Mouse (Mus musculus) liver, embryonic 15.5 days (tissue): Measurements from ENCODE around the gene Hif3a. TPM values are rescaled to one million over a fixed set of nuclear protein-coding genes. Genes with fewer than 3 reads are reported as not detected.
"Not testable (repeated sequence)": the region's sequence is repeated elsewhere in the genome, so short reads cannot be mapped to it uniquely, and the experiment has no call there.

Source experiments
- ATAC-seq: fragments of 200-750 bp; cut with Nextera tagmentation; 2 replicates; pipeline ENCODE4 v1.8.0; 2017; ENCODE audit warnings: moderate number of reproducible peaks, mild to moderate bottlenecking, moderate library complexity; ENCODE audit not compliant: insufficient read depth
- H3K27ac ChIP-seq: fragments of 300-500 bp; sonication (generic); replicated peaks from 2 replicates; pipeline ENCODE4 v1.5.1; 2015; ENCODE audit warnings: mild to moderate bottlenecking, inconsistent platforms
- H3K27me3 ChIP-seq: fragments of 300-500 bp; sonication (generic); 2 replicates; pipeline ENCODE4 v1.6.1; 2015; ENCODE audit warnings: mild to moderate bottlenecking, inconsistent platforms
- H3K36me3 ChIP-seq: fragments of 300-500 bp; sonication (generic); replicated peaks from 2 replicates; pipeline ENCODE4 v1.6.1; 2015; ENCODE audit warnings: moderate library complexity, mild to moderate bottlenecking, inconsistent platforms
- H3K4me1 ChIP-seq: fragments of 300-500 bp; sonication (generic); replicated peaks from 2 replicates; pipeline ENCODE4 v1.6.1; 2015; ENCODE audit warnings: inconsistent platforms
- H3K4me2 ChIP-seq: fragments of 300-500 bp; sonication (generic); 2 replicates; pipeline ENCODE4 v1.6.1; 2015; ENCODE audit warnings: moderate library complexity, mild to moderate bottlenecking, inconsistent platforms
- H3K4me3 ChIP-seq: fragments of 300-500 bp; sonication (generic); replicated peaks from 2 replicates; pipeline ENCODE4 v1.5.1; 2015; ENCODE audit warnings: mild to moderate bottlenecking, inconsistent platforms
- H3K9ac ChIP-seq: fragments of 300-500 bp; sonication (generic); 2 replicates; pipeline ENCODE4 v1.6.1; 2015; ENCODE audit warnings: moderate library complexity, mild to moderate bottlenecking, inconsistent platforms
- H3K9me3 ChIP-seq: fragments of 300-500 bp; sonication (generic); replicated peaks from 2 replicates; pipeline ENCODE4 v1.6.1; 2016; ENCODE audit warnings: inconsistent platforms
- WGBS: fragments of 180-500 bp; shearing (Covaris S2); methylation state at CpG from one replicate; pipeline ENCODE4 v1.1.7; 2015; ENCODE audit warnings: mixed read lengths; ENCODE audit not compliant: insufficient replicate concordance; 5-methylcytosine and 5-hydroxymethylcytosine counted together
- polyA plus RNA-seq: library from polyadenylated mRNA; unstranded; fragments of >200 nt; fragmentation: Nextera tagmentation; extraction: Ambion mirVana; gene quantifications from 2 replicates; pipeline ENCODE4 v1.2.1, GENCODE M21; 2015

The Hif3a gene
- 31.4 and 37.5 TPM in 2 replicates for polyA plus RNA-seq

DNA sequence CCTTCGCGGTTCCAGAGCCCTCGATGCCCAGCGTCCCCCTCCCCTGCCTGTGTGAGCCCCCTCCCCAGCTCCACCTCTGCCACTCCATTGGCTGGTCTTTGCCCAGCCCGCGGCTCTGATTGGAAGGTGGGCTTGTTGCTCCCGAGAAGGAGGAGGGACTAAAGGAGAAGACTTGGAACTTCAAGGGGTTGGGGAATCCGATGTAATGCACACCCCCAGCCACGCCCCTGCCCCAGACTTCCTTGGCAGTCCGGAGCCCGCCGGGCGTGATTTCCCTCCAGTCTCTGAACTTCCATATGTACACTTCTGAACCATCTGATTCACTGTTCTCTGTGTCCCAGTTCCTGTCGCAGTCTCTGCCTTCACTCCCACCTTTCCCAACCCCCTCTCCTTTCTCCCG is at the start of gene Hif3a:
Gene Hif3a (minus strand): TSS at position 39 of the 400 bp plus-strand sequence.
- 1% methylated on average over 15 of the region's 15 CpGs for WGBS
- Histone ChIP-seq H3K27ac (peak within 1 kb of the TSS; percentile 98), H3K4me3 (peak within 1 kb of the TSS; percentile 51), H3K4me2 (peak within 1 kb of the TSS; percentile 92), H3K9me3 (no peaks in the 10 kb centered on the region), H3K9ac (peak within 1 kb of the TSS; percentile 66), H3K27me3 (peaks cover 21% of the 10 kb centered on the region), H3K4me1 (peaks cover 76% of the 10 kb centered on the region), H3K36me3 (no peaks in the 10 kb centered on the region)
- no peak for ATAC-seq

DNA sequence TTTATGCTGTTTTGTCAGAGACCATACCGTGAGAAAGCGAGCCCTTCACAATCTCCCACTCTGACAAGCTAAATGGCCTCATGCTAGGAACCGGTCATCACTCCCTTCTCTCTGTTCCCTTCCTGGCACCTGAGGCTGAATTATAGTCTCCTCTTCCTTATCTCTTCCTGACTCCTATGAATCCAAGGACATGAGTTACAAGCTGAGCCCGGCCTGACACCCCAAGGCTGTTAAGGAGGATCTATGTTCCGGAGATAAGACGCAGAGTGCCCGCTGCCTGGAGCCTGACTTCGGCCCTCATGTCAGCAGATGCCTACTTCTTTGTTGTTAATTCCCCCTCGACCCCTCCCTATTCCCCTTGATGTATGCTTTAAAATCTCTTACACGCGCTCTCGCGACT is 39.4 kb upstream of the Hif3a start:
- H3K9me3 ChIP-seq, H3K4me2 ChIP-seq, H3K36me3 ChIP-seq, H3K4me1 ChIP-seq, ATAC-seq, H3K4me3 ChIP-seq, H3K9ac ChIP-seq, H3K27me3 ChIP-seq, H3K27ac ChIP-seq: not testable (repeated sequence)
- WGBS = 74% methylated on average over 13 of the region's 13 CpGs

GRCm38 (mm10) chr7:17091280-17091679 is 29.1 kb upstream of the Hif3a start:
- H3K4me1 ChIP-seq = no peaks in the 10 kb centered on the region
- H3K9me3 ChIP-seq = no peaks in the 10 kb centered on the region
- no peak for ATAC-seq
- no peak overlapping the region for H3K4me3 ChIP-seq
- H3K27ac ChIP-seq = no peak overlapping the region
- H3K36me3 ChIP-seq = no peaks in the 10 kb centered on the region
- H3K9ac ChIP-seq = no peak overlapping the region
- no peaks in the 10 kb centered on the region for H3K27me3 ChIP-seq
- 8% methylated on average over 1 of the region's 1 CpGs for WGBS
- no peak overlapping the region for H3K4me2 ChIP-seq

DNA sequence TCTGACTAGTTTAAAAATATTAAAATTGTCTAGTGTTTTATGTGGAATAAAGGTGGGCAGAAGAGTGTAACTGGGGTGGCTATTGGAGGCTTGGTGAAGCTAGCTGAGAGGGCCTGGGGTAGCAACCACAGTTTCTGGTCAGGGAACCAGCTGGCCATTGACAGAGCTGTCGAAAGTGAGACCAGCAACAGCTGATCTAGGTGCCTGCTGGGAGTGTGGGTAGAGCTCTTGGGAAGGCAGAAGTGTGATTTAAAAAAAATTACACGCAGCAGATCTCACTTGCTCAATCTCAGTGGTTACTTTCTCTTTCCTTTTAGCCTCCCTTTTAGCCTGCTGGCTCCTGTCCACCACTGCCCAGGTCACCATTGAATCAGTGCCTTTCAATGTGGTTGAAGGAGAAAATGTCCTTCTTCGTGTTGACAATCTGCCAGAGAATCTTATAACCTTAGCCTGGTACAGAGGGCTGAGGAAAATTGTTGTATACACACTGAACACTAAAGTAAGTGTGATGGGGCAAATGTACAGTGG is 27.9 kb upstream of the Hif3a start:
- ATAC-seq = no peak
- WGBS = 44% methylated on average over 3 of the region's 3 CpGs
- H3K9me3 ChIP-seq = no peaks in the 10 kb centered on the region

GRCm38 (mm10) chr7:17087731-17088130 is 25.5 kb upstream of the Hif3a start:
- Histone ChIP-seq H3K9ac (no peak overlapping the region), H3K4me2 (no peak overlapping the region), H3K27me3 (no peaks in the 10 kb centered on the region), H3K4me1 (no peaks in the 10 kb centered on the region), H3K36me3 (no peaks in the 10 kb centered on the region), H3K9me3 (no peaks in the 10 kb centered on the region), H3K27ac (no peak overlapping the region), H3K4me3 (no peak overlapping the region)
- 54% methylated on average over 3 of the region's 3 CpGs for WGBS
- ATAC-seq = no peak

More for the DNA sequence above, 27.9 kb upstream of the Hif3a start:
- H3K27ac ChIP-seq = no peak overlapping the region
- H3K4me2 ChIP-seq = no peak overlapping the region
- H3K4me3 ChIP-seq = no peak overlapping the region
- no peaks in the 10 kb centered on the region for H3K36me3 ChIP-seq
- H3K4me1 ChIP-seq = no peaks in the 10 kb centered on the region
- no peaks in the 10 kb centered on the region for H3K27me3 ChIP-seq
- H3K9ac ChIP-seq = no peak overlapping the region

DNA sequence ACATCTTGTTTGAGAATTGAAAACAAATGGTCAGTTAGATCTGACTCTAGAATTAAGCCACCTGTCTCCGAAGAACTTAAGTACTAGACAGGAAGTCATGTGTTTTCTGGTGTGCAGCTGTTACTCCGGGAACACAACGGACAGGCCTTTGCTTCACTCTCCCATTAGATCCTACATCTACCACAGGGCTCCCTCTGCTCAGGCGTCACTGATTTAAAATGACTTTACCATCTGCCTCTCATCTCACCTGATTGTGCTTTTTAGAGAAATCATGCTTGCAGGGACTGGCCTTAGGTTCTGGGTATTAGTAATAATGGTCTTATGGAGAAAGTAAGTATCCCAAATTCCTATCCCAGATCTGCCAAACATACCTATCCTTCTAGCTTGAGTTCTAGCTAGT is 20.5 kb upstream of the Hif3a start:
- Histone ChIP-seq H3K9me3 (no peaks in the 10 kb centered on the region), H3K4me1 (no peaks in the 10 kb centered on the region)
- 65% methylated on average over 4 of the region's 4 CpGs for WGBS

DNA sequence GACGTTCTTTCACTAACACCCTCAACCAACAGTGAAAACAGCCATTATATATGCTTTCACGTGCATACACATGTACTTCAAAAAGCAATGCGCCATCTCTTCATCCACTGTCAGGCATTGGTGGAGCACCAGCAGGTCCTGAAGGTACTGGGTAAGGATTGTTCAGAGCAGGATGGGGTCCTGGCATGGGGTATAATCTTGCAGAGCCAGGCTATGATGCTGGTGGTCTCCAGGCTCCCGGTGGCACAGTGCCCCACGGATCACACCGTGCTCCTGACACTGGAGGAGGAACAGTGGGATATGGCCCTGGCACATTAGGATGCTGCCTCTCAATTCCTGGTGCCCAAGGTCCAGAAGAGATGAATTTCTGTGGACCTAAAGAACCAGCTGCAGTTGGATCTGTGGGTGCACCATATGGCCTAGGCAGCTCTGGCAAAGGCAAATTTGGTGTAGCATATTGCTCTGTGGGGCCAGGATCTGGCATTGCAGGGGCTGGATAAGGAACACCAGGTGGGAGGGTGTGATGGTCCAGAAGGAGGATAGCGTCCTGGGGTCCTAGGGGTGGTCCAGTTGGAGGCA is 15.9 kb upstream of the Hif3a start:
- Histone ChIP-seq H3K9ac (no peak overlapping the region), H3K4me1 (peaks cover 15% of the 10 kb centered on the region), H3K27ac (no peak overlapping the region), H3K27me3 (no peaks in the 10 kb centered on the region), H3K4me3 (no peak overlapping the region), H3K9me3 (no peaks in the 10 kb centered on the region), H3K4me2 (no peak overlapping the region), H3K36me3 (no peaks in the 10 kb centered on the region)
- WGBS = 66% methylated on average over 7 of the region's 7 CpGs
- ATAC-seq = no peak

More for the DNA sequence above, 20.5 kb upstream of the Hif3a start:
- Histone ChIP-seq H3K9ac (no peak overlapping the region), H3K4me2 (no peak overlapping the region), H3K27me3 (no peaks in the 10 kb centered on the region), H3K27ac (no peak overlapping the region), H3K36me3 (no peaks in the 10 kb centered on the region), H3K4me3 (no peak overlapping the region)
- no peak for ATAC-seq

- Histone ChIP-seq H3K27ac (no peak overlapping the region), H3K4me1 (peaks cover 15% of the 10 kb centered on the region), H3K4me3 (no peak overlapping the region), H3K9me3 (no peaks in the 10 kb centered on the region), H3K4me2 (no peak overlapping the region), H3K9ac (no peak overlapping the region), H3K27me3 (peaks cover 6% of the 10 kb centered on the region; the same call in 1 of the 2 replicates), H3K36me3 (no peaks in the 10 kb centered on the region)
- WGBS = 70% methylated on average over 1 of the region's 1 CpGs
- ATAC-seq = no peak
Measured at GRCm38 (mm10) chr7:17076542-17076941, 14.3 kb upstream of the Hif3a start.

DNA sequence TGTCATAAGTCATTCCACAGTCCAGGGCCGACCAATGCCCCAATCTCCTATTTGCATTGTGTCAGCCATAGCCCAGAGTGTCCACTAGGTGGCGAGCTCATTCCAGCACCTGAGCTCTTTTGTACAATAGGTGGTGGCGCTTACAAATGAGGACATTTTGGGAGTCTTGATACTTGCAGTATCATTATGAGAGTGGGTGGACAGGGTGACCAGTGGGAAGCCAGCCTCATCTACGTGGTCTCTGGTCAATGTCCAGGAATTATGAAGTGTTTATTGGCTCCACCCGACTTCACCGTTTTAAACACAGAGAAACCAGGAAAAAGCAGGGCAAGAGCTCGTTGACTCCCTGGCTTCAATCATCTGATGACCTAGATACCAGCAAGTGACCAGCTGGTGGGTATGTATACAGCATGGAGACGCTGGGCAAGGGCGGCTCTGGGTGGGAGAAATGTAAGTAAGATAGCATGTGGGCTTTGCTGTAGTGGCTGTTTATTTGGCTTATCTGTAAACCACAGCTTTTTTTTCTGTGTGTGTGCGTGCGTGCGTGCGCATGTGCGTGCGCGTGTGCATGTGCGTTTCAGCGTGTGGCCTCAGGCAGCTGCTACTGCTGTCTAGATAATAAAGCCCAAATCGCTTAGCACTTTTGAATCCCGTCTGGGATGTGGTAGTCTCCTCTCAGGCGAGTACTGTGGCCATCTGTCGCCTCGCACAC is 11.8 kb upstream of the Hif3a start, which contains the start of gene Psg16:
Gene Psg16 (plus strand): TSS at position 137 of the 712 bp plus-strand sequence.
- Histone ChIP-seq H3K9ac (peak within 1 kb of the TSS; percentile 43), H3K4me1 (peaks cover 15% of the 10 kb centered on the region), H3K27ac (peak within 1 kb of the TSS; percentile 89), H3K9me3 (no peaks in the 10 kb centered on the region), H3K4me2 (peak within 1 kb of the TSS; percentile 70), H3K27me3 (peaks cover 7% of the 10 kb centered on the region; the same call in 1 of the 2 replicates), H3K36me3 (no peaks in the 10 kb centered on the region), H3K4me3 (peak within 1 kb of the TSS; percentile 41)
- WGBS = 23% methylated on average over 23 of the region's 23 CpGs
- ATAC-seq = peak; percentile 99

DNA sequence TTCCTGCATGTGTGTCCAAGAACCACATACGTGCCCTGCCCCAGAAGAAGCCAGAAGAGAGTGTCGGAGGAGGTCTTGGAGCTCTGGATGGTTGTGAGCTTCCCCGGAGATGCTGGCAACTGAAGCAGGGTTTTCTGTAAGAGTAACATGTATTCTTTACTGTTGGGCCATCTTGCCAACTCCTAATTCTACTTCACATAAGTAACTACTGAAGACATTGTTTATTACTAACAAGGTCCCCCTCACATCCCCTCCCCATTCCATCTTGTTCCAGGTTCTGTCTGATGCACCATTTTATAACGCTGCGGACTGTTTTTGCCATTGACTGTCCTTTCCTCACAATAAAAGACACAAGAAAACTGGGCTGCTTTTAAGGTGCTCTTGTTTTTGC is 11.3 kb upstream of the Hif3a start:
- Histone ChIP-seq H3K4me2 (no peak overlapping the region), H3K4me3 (no peak overlapping the region), H3K27me3 (peaks cover 10% of the 10 kb centered on the region; the same call in 1 of the 2 replicates), H3K9ac (peak overlapping the region; percentile 43; the same call in 1 of the 2 replicates), H3K27ac (peak overlapping the region; percentile 89; the same call in 1 of the 2 replicates), H3K9me3 (no peaks in the 10 kb centered on the region), H3K4me1 (peaks cover 15% of the 10 kb centered on the region), H3K36me3 (no peaks in the 10 kb centered on the region)
- ATAC-seq = no peak
- WGBS = 49% methylated on average over 5 of the region's 5 CpGs

GRCm38 (mm10) chr7:17067651-17068050 is 5.4 kb upstream of the Hif3a start:
- peaks cover 23% of the 10 kb centered on the region for H3K4me1 ChIP-seq
- ATAC-seq, H3K27ac ChIP-seq, H3K4me3 ChIP-seq, H3K36me3 ChIP-seq, H3K9ac ChIP-seq, H3K9me3 ChIP-seq, H3K4me2 ChIP-seq: not testable (repeated sequence)
- 49% methylated on average over 5 of the region's 5 CpGs for WGBS
- H3K27me3 ChIP-seq = peaks cover 25% of the 10 kb centered on the region
